Mouse (Mus musculus) regulatory T cell (primary cell): Measurements from ENCODE around the gene Olfr1507.

Source experiments
- in situ Hi-C: fragments of 300-600 bp; cut with MboI, MseI; formaldehyde crosslinking; loops from one replicate; pipeline ENCODE4 v1.15.1; 2025; ENCODE audit warnings: high pct_unique_total_duplicates

The Olfr1507 gene

DNA sequence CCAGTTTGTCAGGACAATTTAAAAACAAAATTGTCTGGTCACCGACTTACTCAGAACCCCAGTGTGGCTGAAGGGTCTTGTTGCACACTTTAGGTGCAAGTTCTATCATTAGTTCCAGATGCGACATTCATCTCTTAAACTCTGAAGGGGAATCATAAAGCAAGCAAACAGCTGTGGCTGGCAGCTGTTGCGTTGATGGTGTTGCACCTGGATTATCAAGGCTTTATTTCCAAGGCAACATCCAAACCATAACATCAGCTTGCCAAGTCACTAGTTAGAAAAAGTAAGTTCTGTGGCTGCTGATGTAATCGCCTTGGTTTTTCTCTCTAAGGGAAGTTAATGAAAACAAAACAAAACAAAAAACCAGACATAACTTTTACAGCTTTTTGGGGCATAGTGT is at the start of gene Olfr1507:
TSS of gene Olfr1507 (minus strand) at position 234 of the 400 bp plus-strand sequence.
- in situ Hi-C loops, result no loop called here

GRCm38 (mm10) chr14:52533336-52533735 is 37.8 kb upstream of the Olfr1507 start:
- in situ Hi-C loops, result loop anchor here (25.0 kb wide), 1 partner anchor 396 kb away; no protein-coding TSS in a partner anchor

DNA sequence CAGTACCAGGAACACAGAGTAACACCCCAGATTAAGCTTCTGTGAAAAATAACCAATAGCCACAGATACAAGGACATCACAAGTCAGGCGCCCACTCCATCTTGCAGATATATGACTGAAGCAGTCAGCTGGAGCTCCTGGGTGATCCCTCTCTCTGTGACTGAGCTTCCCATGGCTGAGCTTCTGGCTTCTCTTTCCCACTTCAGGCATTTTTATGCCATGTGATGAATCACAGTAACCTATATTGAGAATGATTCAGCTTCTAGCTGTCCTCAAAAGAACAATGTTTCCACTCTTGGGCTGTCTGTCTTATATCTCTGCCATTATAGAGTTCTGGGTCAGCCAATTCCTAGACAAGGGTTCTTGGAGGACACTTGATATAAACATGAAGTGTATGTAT is 29.4 kb upstream of the Olfr1507 start:
- in situ Hi-C loops, result loop anchor here (25.0 kb wide), 1 partner anchor 388 kb away; no protein-coding TSS in a partner anchor

DNA sequence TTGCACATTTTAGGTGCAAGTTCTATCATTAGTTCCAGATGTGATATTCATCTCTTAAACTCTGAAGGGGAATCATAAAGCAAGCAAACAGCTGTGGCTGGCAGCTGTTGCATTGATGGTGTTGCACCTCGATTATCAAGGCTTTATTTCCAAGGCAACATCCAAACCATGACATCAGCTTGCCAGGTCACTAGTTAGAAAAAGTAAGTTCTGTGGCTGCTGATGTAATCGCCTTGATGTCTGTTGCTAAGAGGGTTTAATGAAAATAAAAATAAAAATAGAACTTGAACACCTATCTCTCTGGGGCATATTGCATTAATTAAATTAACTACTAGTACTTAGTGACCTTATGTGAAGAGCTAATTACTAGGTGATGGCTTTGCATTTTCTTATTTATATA is 28.2 kb downstream of the Olfr1507 start, which contains the start of gene Olfr1508:
TSS of gene Olfr1508 (minus strand) at position 101 of the 400 bp plus-strand sequence.
- in situ Hi-C loops, result no loop called here

- in situ Hi-C loops, result no loop called here
These were observed 29.8 kb downstream of the Olfr1507 start for GRCm38 (mm10) chr14:52465738-52466137.

GRCm38 (mm10) chr14:52461928-52462327 is 33.6 kb downstream of the Olfr1507 start:
- in situ Hi-C loops, result no loop called here

DNA sequence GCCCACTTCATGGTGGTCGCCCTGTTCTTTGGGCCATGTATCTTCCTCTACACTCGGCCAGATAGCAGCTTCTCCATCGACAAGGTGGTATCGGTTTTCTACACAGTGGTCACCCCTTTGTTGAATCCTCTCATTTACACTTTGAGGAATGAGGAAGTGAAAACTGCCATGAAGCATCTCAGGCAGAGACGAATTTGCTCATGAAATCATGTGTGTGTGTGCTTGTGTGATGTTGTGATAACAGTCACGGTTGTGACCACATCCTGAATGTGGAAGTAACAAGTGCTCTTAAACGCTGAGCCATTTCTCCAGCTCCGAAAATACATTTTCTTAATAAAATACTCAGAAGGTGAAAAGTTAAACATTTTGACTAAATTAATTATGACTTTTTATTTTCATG is 44.4 kb downstream of the Olfr1507 start:
- in situ Hi-C loops, result no loop called here

DNA sequence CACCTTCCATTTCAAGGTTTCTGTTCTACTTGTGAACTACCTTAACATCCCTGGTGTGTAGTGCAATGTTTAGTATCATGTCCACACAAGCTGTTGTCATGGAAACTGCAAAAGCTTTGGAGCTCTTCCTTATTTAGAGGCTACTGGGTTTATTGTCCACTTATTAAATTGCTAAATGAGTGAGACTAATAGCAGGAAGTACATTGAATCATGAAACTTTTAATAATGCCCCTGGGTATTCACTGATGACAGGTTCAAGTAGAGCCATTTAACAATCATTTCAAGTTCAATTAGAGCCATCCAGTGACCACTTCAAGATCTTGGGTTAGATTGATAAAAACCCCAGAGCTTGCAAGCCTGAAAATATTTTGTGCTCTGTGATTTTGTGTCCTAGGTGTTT is 52.9 kb downstream of the Olfr1507 start, which contains the start of gene Olfr1509:
TSS of gene Olfr1509 (plus strand) at position 301 of the 400 bp plus-strand sequence.
- in situ Hi-C loops, result no loop called here
